Mouse (Mus musculus) hindbrain, embryonic 13.5 days (tissue): ENCODE measurements around the gene Mpp5. TPM values are rescaled to one million over a fixed set of nuclear protein-coding genes. Genes with fewer than 3 reads are reported as not detected.

Experiments
- ATAC-seq: fragments of 200-750 bp; cut with Nextera tagmentation; 2 replicates; pipeline ENCODE4 v1.8.0; 2017; ENCODE audit warnings: moderate TSS enrichment; ENCODE audit not compliant: low FRiP score
- H3K27ac ChIP-seq: fragments of 300-500 bp; sonication (generic); 2 replicates; pipeline ENCODE4 v1.5.1; 2015; ENCODE audit warnings: inconsistent platforms, mild to moderate bottlenecking, moderate library complexity
- H3K27me3 ChIP-seq: fragments of 300-500 bp; sonication (generic); 2 replicates; pipeline ENCODE4 v1.6.1; 2015; ENCODE audit warnings: mild to moderate bottlenecking, inconsistent platforms
- H3K36me3 ChIP-seq: fragments of 300-500 bp; sonication (generic); 2 replicates; pipeline ENCODE4 v1.6.1; 2015; ENCODE audit warnings: mild to moderate bottlenecking, inconsistent platforms
- H3K4me1 ChIP-seq: fragments of 300-500 bp; sonication (generic); replicated peaks from 2 replicates; pipeline ENCODE4 v1.6.1; 2015; ENCODE audit warnings: inconsistent platforms
- H3K4me2 ChIP-seq: fragments of 300-500 bp; sonication (generic); 2 replicates; pipeline ENCODE4 v1.6.1; 2015; ENCODE audit warnings: inconsistent platforms, mild to moderate bottlenecking, moderate library complexity
- H3K4me3 ChIP-seq: fragments of 300-500 bp; sonication (generic); 2 replicates; pipeline ENCODE4 v1.5.1; 2015; ENCODE audit warnings: mild to moderate bottlenecking, inconsistent platforms
- H3K9ac ChIP-seq: fragments of 300-500 bp; sonication (generic); 2 replicates; pipeline ENCODE4 v1.6.1; 2015; ENCODE audit warnings: mild to moderate bottlenecking, inconsistent platforms
- H3K9me3 ChIP-seq: fragments of 300-500 bp; sonication (generic); 2 replicates; pipeline ENCODE4 v1.6.1; 2016; ENCODE audit warnings: inconsistent platforms
- WGBS: fragments of 180-500 bp; shearing (Covaris S2); methylation state at CpG from one replicate; pipeline ENCODE4 v1.1.7; 2015; 5-methylcytosine and 5-hydroxymethylcytosine counted together
- polyA plus RNA-seq: library from polyadenylated mRNA; unstranded; fragments of >200 nt; fragmentation: Nextera tagmentation; extraction: Ambion mirVana; gene quantifications from 2 replicates; pipeline ENCODE4 v1.2.1, GENCODE M21; 2015

Mpp5 gene
- polyA plus RNA-seq, 1 experiment from 2014 or later: 21.7 TPM

DNA sequence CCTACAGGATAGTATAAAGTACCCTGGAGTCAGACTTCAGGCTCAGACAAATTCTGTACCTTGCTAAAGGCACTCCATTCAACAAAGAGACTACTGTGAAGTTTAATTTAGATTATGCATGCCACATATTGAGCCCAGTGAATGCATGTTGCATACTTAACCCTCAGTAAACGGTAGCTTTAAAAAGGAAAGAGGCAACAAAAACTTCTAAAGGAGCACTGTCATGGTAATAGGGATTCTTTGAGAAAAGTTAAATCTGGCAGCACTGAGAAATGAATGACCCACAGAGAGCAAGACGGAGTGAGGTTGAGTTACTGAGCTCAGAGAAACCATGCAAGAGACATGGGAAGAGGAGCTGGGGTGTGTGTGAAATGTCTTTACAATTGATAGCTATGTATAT is 29.2 kb downstream of the Mpp5 start:
- H3K4me2 ChIP-seq: peak overlapping the region; percentile 13; the same call in 1 of the 2 replicates
- no peaks in the 10 kb centered on the region for H3K36me3 ChIP-seq
- peak; percentile 66 for ATAC-seq
- H3K27ac ChIP-seq: peak overlapping the region; percentile 40; the same call in 1 of the 2 replicates
- no peaks in the 10 kb centered on the region for H3K27me3 ChIP-seq
- peaks cover 8% of the 10 kb centered on the region for H3K4me1 ChIP-seq
- H3K9me3 ChIP-seq: no peaks in the 10 kb centered on the region
- no peak overlapping the region for H3K9ac ChIP-seq
- no peak overlapping the region for H3K4me3 ChIP-seq
- WGBS: 8% methylated on average over 2 of the region's 2 CpGs

DNA sequence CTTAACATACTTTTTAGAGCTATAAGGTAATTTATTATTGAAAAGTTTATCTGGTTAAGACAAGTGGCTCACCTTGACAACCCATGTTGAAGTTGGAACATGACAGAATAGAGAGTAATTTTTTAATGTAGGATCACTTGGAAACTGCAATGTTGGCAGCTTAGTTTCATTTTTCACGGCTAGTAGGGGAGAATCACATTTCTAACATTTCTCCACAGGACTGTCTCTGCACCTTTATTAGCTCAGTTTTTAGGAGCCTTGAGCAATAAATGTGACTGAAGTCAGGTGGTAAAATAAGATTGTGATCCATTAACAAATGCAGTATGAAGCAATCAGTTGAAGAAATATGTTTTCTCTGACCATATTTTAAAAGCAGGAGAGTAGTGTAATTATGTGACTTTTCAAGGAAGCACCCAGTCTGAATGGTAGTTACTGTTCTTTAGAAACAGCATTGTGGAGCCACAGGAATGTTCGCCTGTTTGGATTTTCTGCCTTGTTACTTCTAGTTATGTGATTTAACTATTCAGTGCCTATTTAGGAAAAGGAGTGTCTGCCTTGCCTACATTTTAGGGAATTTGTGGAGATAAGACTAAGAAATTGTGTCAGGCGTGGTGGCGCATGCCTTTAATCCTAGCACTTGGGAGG is 29.8 kb downstream of the Mpp5 start:
- no peak overlapping the region for H3K4me3 ChIP-seq
- H3K27ac ChIP-seq: peak overlapping the region; percentile 40; the same call in 1 of the 2 replicates
- H3K4me1 ChIP-seq: peaks cover 8% of the 10 kb centered on the region
- H3K9me3 ChIP-seq: no peaks in the 10 kb centered on the region
- no peak overlapping the region for H3K9ac ChIP-seq
- H3K4me2 ChIP-seq: peak overlapping the region; percentile 13; the same call in 1 of the 2 replicates
- ATAC-seq: no peak
- no peaks in the 10 kb centered on the region for H3K27me3 ChIP-seq
- WGBS: 50% methylated on average over 4 of the region's 4 CpGs
- no peaks in the 10 kb centered on the region for H3K36me3 ChIP-seq

DNA sequence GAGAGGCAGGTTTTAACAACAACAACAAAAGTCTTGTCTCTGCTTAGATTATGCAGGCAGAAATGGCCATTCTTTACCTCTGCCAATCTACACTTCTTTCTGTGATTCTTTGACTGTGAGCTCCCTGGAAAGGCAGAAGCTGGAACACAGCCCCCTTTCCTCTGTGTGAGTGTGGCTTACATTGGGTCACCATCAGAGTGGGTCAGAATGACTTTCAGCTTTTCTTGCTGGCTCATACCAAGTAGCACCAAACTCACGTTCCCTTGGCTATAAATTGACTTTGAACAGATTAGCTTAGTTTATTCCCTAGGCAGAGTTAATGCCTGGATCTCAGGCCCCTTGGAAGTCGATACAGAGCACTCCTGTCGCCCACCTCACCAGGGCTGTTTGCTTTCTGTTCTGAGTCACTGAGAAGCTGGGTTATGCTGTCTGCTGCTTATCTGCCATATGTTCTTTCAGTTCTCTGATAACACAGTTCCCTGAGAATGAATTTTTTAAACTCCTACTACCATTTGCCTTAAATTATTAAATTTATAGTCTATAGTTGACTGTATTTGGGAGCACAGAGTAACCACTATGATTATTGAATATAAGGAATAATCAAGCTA is 39.7 kb downstream of the Mpp5 start:
- Histone ChIP-seq H3K9ac (no peak overlapping the region), H3K27me3 (no peaks in the 10 kb centered on the region), H3K9me3 (no peaks in the 10 kb centered on the region), H3K4me3 (no peak overlapping the region), H3K4me1 (no peaks in the 10 kb centered on the region), H3K36me3 (no peaks in the 10 kb centered on the region), H3K4me2 (no peak overlapping the region), H3K27ac (no peak overlapping the region)
- 60% methylated on average over 3 of the region's 3 CpGs for WGBS
- ATAC-seq: no peak

DNA sequence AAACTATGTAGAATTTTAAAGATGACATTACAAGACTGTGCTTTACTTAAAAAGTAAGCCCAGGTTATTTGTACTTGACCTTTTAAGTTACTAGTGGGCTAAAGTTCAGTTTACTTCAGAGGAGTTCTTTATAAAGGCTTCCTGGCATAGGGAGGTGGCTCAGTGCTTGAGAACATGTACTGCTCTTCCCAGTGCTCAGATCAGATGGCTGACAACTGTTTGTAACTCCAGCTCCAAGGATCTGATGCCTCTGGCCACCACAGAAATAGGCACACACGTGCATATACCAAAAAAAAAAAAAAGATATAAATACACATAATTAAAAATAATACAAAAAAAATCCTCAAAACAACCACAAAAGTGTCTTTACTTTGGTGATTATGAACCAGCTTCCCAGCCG is 42.1 kb downstream of the Mpp5 start:
- H3K36me3 ChIP-seq: no peaks in the 10 kb centered on the region
- no peak overlapping the region for H3K9ac ChIP-seq
- no peaks in the 10 kb centered on the region for H3K4me1 ChIP-seq
- no peak overlapping the region for H3K4me3 ChIP-seq
- no peak overlapping the region for H3K4me2 ChIP-seq
- H3K27ac ChIP-seq: no peak overlapping the region
- WGBS: 76% methylated on average over 2 of the region's 2 CpGs
- ATAC-seq: no peak
- no peaks in the 10 kb centered on the region for H3K27me3 ChIP-seq
- H3K9me3 ChIP-seq: no peaks in the 10 kb centered on the region

DNA sequence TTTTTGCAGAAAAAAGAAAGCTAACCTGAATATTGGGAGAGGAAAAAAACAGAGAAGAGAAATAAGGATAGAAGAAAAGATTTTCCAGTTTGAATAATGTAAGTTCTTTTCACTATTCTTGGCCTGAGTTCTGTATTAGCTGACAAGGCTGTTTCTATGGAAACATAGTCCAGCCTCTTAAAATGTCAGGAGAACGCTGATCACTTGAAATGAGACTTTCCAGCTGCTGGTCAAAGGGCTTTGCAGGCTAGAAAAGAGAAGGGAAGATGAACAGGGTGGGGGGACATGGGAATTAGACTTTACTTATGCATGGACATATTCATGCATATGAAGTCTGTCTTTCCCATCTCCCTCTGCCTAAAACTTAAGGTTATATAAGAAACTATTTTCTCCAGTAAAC is 45.5 kb downstream of the Mpp5 start:
- no peaks in the 10 kb centered on the region for H3K27me3 ChIP-seq
- ATAC-seq: no peak
- H3K36me3 ChIP-seq: peaks cover 7% of the 10 kb centered on the region; the same call in 1 of the 2 replicates
- no peak overlapping the region for H3K4me2 ChIP-seq
- no peaks in the 10 kb centered on the region for H3K9me3 ChIP-seq
- no peak overlapping the region for H3K9ac ChIP-seq
- 3% methylated on average over 1 of the region's 1 CpGs for WGBS
- H3K27ac ChIP-seq: no peak overlapping the region
- no peak overlapping the region for H3K4me3 ChIP-seq
- H3K4me1 ChIP-seq: no peaks in the 10 kb centered on the region

DNA sequence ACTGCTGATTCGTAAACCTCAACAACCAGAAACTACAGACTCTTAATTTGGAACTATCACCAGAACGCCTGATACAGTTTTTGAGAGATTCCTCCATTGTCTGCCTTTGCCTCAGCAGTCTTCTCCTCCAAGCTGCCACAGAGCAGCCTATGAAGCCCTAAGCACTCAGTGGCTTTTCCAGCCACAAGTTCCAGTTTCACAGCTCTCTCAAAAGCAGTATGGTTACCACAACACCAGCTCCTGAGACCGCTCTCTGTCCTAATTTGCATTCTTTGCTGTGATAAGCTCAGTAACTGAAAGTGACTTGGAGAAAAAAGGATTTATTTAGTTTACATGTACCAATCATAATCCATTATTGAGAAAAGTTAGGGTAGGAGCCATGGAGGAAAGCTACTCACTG is 51.3 kb downstream of the Mpp5 start:
- Histone ChIP-seq H3K4me2 (no peak overlapping the region), H3K4me1 (no peaks in the 10 kb centered on the region), H3K36me3 (peaks cover 7% of the 10 kb centered on the region; the same call in 1 of the 2 replicates), H3K27ac (no peak overlapping the region), H3K9me3 (no peaks in the 10 kb centered on the region), H3K9ac (no peak overlapping the region), H3K27me3 (no peaks in the 10 kb centered on the region), H3K4me3 (no peak overlapping the region)
- ATAC-seq: no peak
- WGBS: 86% methylated on average over 3 of the region's 3 CpGs

DNA sequence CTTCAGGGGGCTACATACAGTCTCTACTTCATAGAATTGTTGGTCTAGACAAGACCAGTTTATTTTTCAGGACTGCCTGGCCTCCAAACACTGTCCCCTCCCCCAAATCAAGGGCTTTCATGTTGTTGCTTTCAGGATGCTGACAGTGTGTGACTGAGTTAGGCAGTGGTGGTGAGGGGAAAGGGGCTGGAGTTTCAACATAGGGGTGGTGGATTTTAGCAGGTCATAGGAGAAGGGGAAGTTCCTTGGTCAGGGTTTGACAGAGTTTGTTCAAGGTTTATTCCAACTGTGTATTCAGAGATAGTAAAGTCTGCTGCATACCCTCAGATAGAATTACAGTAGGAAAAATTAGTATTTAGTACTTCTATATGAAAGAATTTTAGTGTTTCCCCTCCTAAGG is 53.1 kb downstream of the Mpp5 start:
- Histone ChIP-seq H3K4me1 (no peaks in the 10 kb centered on the region), H3K27me3 (no peaks in the 10 kb centered on the region), H3K27ac (no peak overlapping the region)

DNA sequence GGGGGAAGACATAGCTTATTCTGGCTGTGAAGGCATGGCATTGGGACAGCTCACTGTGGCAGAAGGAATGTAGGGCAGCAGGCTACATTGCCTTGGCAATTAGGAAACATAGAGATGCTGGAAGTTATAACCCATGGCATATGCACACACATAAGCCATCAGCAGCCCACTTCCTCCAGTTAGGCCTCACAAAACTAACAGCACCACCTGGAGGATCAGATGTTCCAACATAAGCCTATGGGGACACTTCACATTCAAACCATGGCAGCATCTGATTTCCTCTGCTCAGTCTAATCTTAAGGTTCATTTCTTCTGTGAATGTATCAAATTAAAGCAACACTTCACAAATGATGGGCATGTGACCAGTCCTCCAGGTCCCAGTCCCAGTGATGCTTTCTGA is 65.7 kb downstream of the Mpp5 start:
- Histone ChIP-seq H3K9me3 (no peaks in the 10 kb centered on the region), H3K4me3 (no peak overlapping the region), H3K36me3 (no peaks in the 10 kb centered on the region), H3K9ac (no peak overlapping the region), H3K27me3 (no peaks in the 10 kb centered on the region), H3K27ac (no peak overlapping the region), H3K4me2 (no peak overlapping the region), H3K4me1 (no peaks in the 10 kb centered on the region)
- ATAC-seq: no peak

More for the DNA sequence above, 53.1 kb downstream of the Mpp5 start:
- H3K4me3 ChIP-seq: no peak overlapping the region
- no peak for ATAC-seq
- H3K4me2 ChIP-seq: no peak overlapping the region
- no peak overlapping the region for H3K9ac ChIP-seq
- H3K9me3 ChIP-seq: no peaks in the 10 kb centered on the region
- H3K36me3 ChIP-seq: peaks cover 7% of the 10 kb centered on the region; the same call in 1 of the 2 replicates

DNA sequence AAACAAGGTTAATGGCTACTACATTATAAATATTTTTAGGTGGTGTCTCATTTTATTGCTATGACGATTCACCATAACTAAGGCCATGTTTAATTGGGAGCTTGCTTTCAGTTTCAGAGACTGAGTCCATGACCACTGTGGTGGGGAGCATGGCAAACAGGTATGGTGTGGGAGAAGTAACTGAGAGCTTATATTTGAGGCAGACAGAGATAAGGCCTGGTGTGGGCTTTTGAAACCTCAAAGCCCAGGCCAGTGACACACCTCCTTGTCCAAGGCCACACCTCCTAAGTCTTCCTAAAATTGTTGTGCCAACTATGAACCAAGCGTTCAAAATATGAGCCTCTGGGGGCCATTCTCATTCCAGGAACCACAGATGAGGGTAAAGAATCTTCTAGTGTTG is 85.8 kb downstream of the Mpp5 start:
- peaks cover 47% of the 10 kb centered on the region for H3K36me3 ChIP-seq
- no peaks in the 10 kb centered on the region for H3K27me3 ChIP-seq
- H3K4me3 ChIP-seq: no peak overlapping the region
- no peak overlapping the region for H3K9ac ChIP-seq
- 93% methylated on average over 2 of the region's 2 CpGs for WGBS
- ATAC-seq: no peak
- H3K4me1 ChIP-seq: no peaks in the 10 kb centered on the region
- no peak overlapping the region for H3K4me2 ChIP-seq
- H3K27ac ChIP-seq: no peak overlapping the region
- H3K9me3 ChIP-seq: no peaks in the 10 kb centered on the region

DNA sequence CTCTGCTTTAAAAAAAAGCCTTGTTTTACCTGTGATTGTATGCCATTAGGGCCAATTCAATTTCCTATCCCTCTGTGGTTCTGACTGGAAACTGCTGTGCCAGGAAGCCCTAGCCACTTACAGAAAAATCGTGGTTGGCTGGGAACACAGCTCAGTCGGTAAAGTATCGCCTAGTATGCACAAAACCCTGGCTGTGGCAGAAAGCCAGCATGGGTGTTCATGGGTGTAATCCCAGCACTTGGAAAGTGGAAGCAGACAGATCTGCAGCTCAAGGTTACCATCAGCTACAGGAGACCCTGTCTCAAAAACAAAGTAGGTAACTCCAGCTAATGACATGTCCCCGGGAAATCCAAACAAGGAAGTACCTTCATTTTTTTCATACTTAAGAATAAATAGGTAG is 91.2 kb downstream of the Mpp5 start:
- H3K9me3 ChIP-seq: no peaks in the 10 kb centered on the region
- H3K36me3 ChIP-seq: peaks cover 74% of the 10 kb centered on the region
- no peak for ATAC-seq
- no peak overlapping the region for H3K4me2 ChIP-seq
- no peaks in the 10 kb centered on the region for H3K4me1 ChIP-seq
- no peak overlapping the region for H3K27ac ChIP-seq
- H3K4me3 ChIP-seq: no peak overlapping the region
- WGBS: 96% methylated on average over 4 of the region's 4 CpGs
- H3K27me3 ChIP-seq: no peaks in the 10 kb centered on the region
- no peak overlapping the region for H3K9ac ChIP-seq

DNA sequence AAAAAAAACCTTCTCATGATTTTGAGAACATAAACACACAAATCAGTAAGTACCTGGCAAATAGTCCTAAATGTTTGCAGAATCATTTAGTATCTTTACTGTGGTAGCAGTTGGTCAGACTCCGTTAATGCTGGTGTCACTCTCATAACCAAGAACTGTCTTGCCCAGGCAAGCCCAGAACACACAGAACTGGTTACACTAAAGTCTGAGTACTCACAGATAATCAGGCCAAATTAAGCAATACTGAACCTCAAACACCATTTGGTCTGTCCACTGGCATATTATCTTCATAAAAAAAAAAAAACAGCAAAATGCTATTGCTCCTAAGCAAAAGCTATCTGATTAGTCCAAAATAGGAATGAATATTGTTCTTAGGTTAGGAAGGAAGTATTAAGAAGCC is 93.7 kb downstream of the Mpp5 start:
- 100% methylated on average over 1 of the region's 1 CpGs for WGBS
- no peak for ATAC-seq
- Histone ChIP-seq H3K27ac (no peak overlapping the region), H3K27me3 (no peaks in the 10 kb centered on the region), H3K4me3 (no peak overlapping the region), H3K4me2 (no peak overlapping the region), H3K9ac (no peak overlapping the region), H3K4me1 (no peaks in the 10 kb centered on the region), H3K36me3 (peaks cover 66% of the 10 kb centered on the region), H3K9me3 (no peaks in the 10 kb centered on the region)

DNA sequence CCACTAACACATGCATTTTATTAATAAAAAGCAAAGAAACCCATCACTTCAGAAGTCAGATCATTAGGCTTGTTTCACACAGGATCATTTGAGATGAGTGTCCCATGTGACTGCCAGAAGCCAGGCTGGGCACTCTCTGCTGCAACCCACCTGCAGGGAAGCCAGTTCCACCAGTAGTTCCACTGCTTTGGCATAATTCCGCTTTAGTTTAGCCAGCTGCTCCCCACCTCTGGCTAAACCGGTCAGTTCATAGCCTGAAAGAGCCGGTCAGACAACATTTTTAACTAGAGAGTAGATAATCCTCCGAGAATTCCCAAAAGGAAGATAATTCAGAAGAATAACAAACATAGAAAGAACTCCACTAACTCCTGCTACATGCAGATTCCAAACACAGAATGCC is 99.5 kb downstream of the Mpp5 start:
- H3K27ac ChIP-seq: no peak overlapping the region
- no peak for ATAC-seq
- peaks cover 61% of the 10 kb centered on the region for H3K36me3 ChIP-seq
- no peaks in the 10 kb centered on the region for H3K9me3 ChIP-seq
- H3K4me1 ChIP-seq: no peaks in the 10 kb centered on the region
- no peak overlapping the region for H3K4me2 ChIP-seq
- no peak overlapping the region for H3K9ac ChIP-seq
- H3K4me3 ChIP-seq: no peak overlapping the region
- WGBS: 97% methylated on average over 4 of the region's 4 CpGs
- no peaks in the 10 kb centered on the region for H3K27me3 ChIP-seq

DNA sequence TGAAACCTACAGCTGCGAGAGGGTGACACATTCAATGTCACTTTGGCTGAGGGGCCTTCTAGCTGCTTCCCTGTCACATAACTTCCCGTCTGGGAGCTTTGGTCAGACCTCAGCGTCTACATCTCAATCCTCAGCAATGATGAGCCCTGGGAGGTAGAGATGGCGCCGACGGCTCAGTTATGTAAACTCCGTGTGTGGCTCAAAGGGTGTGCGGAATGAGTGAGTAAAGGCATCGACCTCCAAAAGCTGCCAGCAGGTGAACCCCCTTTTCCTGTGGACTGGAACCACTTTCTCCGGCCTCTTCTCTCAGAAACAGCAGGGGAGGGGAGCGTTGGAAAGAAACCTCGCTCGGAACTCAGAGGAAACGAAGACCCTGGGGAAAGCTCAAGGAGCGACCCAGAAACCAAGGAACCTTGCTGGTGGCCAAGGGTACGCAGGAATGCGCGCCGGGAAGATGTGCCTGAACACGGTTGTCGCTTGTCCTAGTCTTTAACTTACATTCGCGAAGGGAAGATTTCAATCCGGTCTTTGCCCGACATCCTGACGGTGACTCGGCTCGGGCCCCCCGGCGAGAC is 112.3 kb downstream of the Mpp5 start:
- Histone ChIP-seq H3K9ac (peak overlapping the region; percentile 89), H3K9me3 (no peaks in the 10 kb centered on the region), H3K27ac (peak overlapping the region; percentile 79), H3K36me3 (peaks cover 9% of the 10 kb centered on the region), H3K27me3 (no peaks in the 10 kb centered on the region), H3K4me2 (peak overlapping the region; percentile 71), H3K4me3 (peak overlapping the region; percentile 92), H3K4me1 (peaks cover 41% of the 10 kb centered on the region)
- under 1% methylated on average over 30 of the region's 30 CpGs for WGBS
- peak; percentile 50 for ATAC-seq
